Mouse (Mus musculus): Measurements from ENCODE around the gene Gm21992. TPM values are rescaled to one million over a fixed set of nuclear protein-coding genes. Genes with fewer than 3 reads are reported as not detected.
"Not testable (repeated sequence)": the region's sequence is repeated elsewhere in the genome, so short reads cannot be mapped to it uniquely, and the experiment has no call there.

Gene Gm21992
- polyA plus RNA-seq, 1 experiment from 2014 or later, result 17.1 TPM

DNA sequence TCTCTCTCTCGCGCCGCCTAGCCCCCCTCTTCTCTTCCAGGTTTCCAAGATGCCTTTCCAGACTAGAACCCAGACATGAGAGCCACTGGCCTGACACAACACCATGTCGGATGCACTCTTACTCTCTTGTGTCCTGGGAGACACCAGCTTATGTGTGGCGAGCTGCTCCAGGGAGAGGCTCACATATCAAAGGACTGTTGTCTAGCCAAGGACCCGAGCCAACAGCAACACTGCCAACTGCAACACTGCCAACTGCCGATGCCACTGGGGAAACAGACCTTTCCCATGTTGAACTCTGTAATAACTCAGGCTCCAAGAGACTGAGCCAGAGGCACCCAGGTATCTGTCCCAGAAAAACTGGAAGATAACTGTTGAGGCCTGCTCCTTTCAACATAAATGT, 17.7 kb upstream of the Gm21992 start:
- H3K36me3 ChIP-seq (ENCODE audit: control insufficient read depth, insufficient read depth, low read length), result peaks cover 51% of the 10 kb centered on the region
- H3K9ac ChIP-seq (ENCODE audit: low read depth, low read length), result no peak overlapping the region
- no peaks in the 10 kb centered on the region for H3K9me3 ChIP-seq (ENCODE audit: control insufficient read depth, low read length)
- no peaks in the 10 kb centered on the region for H3K4me1 ChIP-seq (ENCODE audit: control insufficient read depth, insufficient read depth, low read length)
- H3K4me2 ChIP-seq (ENCODE audit: low read depth, low read length), result no peak overlapping the region
- no peak overlapping the region for H3K27ac ChIP-seq (replicated peaks; ENCODE audit: low read depth, low read length)
- 58% methylated on average over 7 of the region's 7 CpGs for WGBS
- DNase-seq (ENCODE audit: low spot score) (peak; percentile 29), ATAC-seq (ENCODE audit: low read depth) (peak; percentile 55; the same call in 1 of the 2 replicates)
- H3K4me3 ChIP-seq (ENCODE audit: low read depth, low read length), result no peak overlapping the region
- no peaks in the 10 kb centered on the region for H3K27me3 ChIP-seq (replicated peaks; ENCODE audit: control insufficient read depth, insufficient read depth, low read length)

- no peak overlapping the region for H3K4me3 ChIP-seq (ENCODE audit: low read depth, low read length)
- H3K27me3 ChIP-seq (replicated peaks; ENCODE audit: control insufficient read depth, insufficient read depth, low read length), result no peaks in the 10 kb centered on the region
- H3K27ac ChIP-seq (replicated peaks; ENCODE audit: low read depth, low read length), result no peak overlapping the region
- H3K9ac ChIP-seq (ENCODE audit: low read depth, low read length), result no peak overlapping the region
- peaks cover 51% of the 10 kb centered on the region for H3K36me3 ChIP-seq (ENCODE audit: control insufficient read depth, insufficient read depth, low read length)
- 51% methylated on average over 16 of the region's 16 CpGs for WGBS
- no peaks in the 10 kb centered on the region for H3K4me1 ChIP-seq (ENCODE audit: control insufficient read depth, insufficient read depth, low read length)
- ATAC-seq (ENCODE audit: low read depth) (peak; percentile 47), DNase-seq (ENCODE audit: low spot score) (peak; percentile 57)
- no peaks in the 10 kb centered on the region for H3K9me3 ChIP-seq (ENCODE audit: control insufficient read depth, low read length)
- no peak overlapping the region for H3K4me2 ChIP-seq (ENCODE audit: low read depth, low read length)
Measured at GRCm38 (mm10) chr19:4828444-4829114, 17.2 kb upstream of the Gm21992 start.

DNA sequence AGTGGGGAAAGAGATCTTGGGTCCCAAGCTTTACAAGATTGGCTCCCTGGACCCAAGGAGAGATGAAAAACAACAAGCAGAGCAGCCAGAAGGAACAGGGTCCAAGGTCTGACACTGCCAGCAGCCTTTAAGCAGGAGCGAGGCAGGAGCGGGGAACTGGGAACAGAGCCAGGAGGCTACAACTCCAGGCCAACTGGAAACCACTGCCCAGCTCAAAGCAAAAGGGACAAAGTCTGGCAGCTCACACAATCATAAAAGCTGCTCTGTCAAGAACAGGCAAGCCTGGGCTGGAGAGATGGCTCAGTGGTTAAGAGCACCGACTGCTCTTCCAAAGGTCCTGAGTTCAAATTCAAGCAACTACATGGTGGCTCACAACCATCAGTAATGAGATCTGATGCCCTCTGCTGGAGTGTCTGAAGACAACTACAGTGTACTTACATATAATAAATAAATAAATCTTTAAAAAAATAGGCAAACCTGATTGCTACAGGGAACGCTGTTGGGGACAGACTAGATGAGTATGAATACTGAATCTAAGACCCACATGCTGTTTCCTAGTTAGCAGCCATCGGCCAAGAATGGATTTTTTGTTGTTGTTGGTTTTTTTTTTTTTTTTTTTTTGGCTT, 9.4 kb upstream of the Gm21992 start:
- 66% methylated on average over 5 of the region's 5 CpGs for WGBS
- H3K27me3 ChIP-seq (replicated peaks; ENCODE audit: control insufficient read depth, insufficient read depth, low read length), result no peaks in the 10 kb centered on the region
- no peak overlapping the region for H3K4me2 ChIP-seq (ENCODE audit: low read depth, low read length)
- no peak overlapping the region for H3K4me3 ChIP-seq (ENCODE audit: low read depth, low read length)
- H3K27ac ChIP-seq (replicated peaks; ENCODE audit: low read depth, low read length), result no peak overlapping the region
- H3K4me1 ChIP-seq (ENCODE audit: control insufficient read depth, insufficient read depth, low read length), result no peaks in the 10 kb centered on the region
- ATAC-seq (ENCODE audit: low read depth), result no peak
- H3K36me3 ChIP-seq (ENCODE audit: control insufficient read depth, insufficient read depth, low read length), result peaks cover 16% of the 10 kb centered on the region; the same call in 1 of the 2 replicates
- DNase-seq (ENCODE audit: low spot score), result no peak
- no peak overlapping the region for H3K9ac ChIP-seq (ENCODE audit: low read depth, low read length)
- H3K9me3 ChIP-seq (ENCODE audit: control insufficient read depth, low read length), result no peaks in the 10 kb centered on the region

DNA sequence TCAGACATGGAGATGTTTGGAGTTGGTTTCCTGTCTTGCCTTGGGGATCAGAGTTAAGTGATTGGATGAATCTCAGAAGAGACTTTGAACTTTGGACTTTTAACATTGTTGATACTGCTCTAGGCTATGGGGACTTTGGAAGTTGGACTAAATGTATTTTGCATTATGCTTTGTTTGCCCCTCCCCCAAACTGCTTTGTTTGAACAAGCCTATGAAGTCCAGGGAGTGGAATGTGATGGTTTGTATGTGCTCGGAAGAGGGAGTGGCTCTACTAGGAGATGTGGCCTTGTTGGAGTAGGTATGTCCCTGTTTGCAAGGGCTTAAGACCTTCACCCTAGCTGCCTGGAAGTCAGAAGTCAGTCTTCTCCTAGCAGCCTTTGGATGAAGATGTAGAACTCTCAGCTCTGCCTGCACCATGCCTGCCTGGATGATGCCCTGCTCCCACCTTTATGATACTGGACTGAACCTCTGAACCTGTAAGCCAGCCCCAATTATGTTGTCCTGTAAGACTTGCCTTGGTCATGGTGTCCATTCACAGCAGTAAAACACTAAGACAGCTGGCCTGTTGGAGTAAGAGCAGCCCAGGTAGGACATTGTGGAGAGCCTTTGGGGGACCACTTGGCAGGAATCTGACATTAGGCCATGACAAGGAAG, 5.9 kb upstream of the Gm21992 start:
- H3K4me2 ChIP-seq (ENCODE audit: low read depth, low read length), result no peak overlapping the region
- no peak for ATAC-seq (ENCODE audit: low read depth)
- DNase-seq (ENCODE audit: low spot score), result no peak
- H3K9me3 ChIP-seq (ENCODE audit: control insufficient read depth, low read length), result no peaks in the 10 kb centered on the region
- no peak overlapping the region for H3K4me3 ChIP-seq (ENCODE audit: low read depth, low read length)
- no peak overlapping the region for H3K9ac ChIP-seq (ENCODE audit: low read depth, low read length)
- no peaks in the 10 kb centered on the region for H3K36me3 ChIP-seq (ENCODE audit: control insufficient read depth, insufficient read depth, low read length)
- no peaks in the 10 kb centered on the region for H3K4me1 ChIP-seq (ENCODE audit: control insufficient read depth, insufficient read depth, low read length)
- WGBS, result 75% methylated on average over 1 of the region's 1 CpGs
- H3K27me3 ChIP-seq (replicated peaks; ENCODE audit: control insufficient read depth, insufficient read depth, low read length), result no peaks in the 10 kb centered on the region
- H3K27ac ChIP-seq (replicated peaks; ENCODE audit: low read depth, low read length), result no peak overlapping the region

GRCm38 (mm10) chr19:4813015-4813414, 1.6 kb upstream of the Gm21992 start:
- Histone ChIP-seq H3K9ac (ENCODE audit: low read depth, low read length) (no peak overlapping the region), H3K27me3 (replicated peaks; ENCODE audit: control insufficient read depth, insufficient read depth, low read length) (no peaks in the 10 kb centered on the region), H3K36me3 (ENCODE audit: control insufficient read depth, insufficient read depth, low read length) (no peaks in the 10 kb centered on the region), H3K4me2 (ENCODE audit: low read depth, low read length) (no peak overlapping the region), H3K4me3 (ENCODE audit: low read depth, low read length) (no peak overlapping the region), H3K9me3 (ENCODE audit: control insufficient read depth, low read length) (no peaks in the 10 kb centered on the region), H3K4me1 (ENCODE audit: control insufficient read depth, insufficient read depth, low read length) (peaks cover 14% of the 10 kb centered on the region), H3K27ac (replicated peaks; ENCODE audit: low read depth, low read length) (no peak overlapping the region)
- no peak for ATAC-seq (ENCODE audit: low read depth)
- DNase-seq (ENCODE audit: low spot score), result no peak
- WGBS, result 77% methylated on average over 5 of the region's 6 CpGs

- H3K4me1 ChIP-seq (ENCODE audit: control insufficient read depth, insufficient read depth, low read length), result peaks cover 17% of the 10 kb centered on the region
- not testable (repeated sequence) for H3K9me3 ChIP-seq (ENCODE audit: control insufficient read depth, low read length); H3K36me3 ChIP-seq (ENCODE audit: control insufficient read depth, insufficient read depth, low read length); DNase-seq (ENCODE audit: low spot score); ATAC-seq (ENCODE audit: low read depth); H3K27me3 ChIP-seq (replicated peaks; ENCODE audit: control insufficient read depth, insufficient read depth, low read length)
- H3K9ac ChIP-seq (ENCODE audit: low read depth, low read length), result peak overlapping the region; percentile 74
- H3K27ac ChIP-seq (replicated peaks; ENCODE audit: low read depth, low read length), result peak overlapping the region; percentile 94
- 77% methylated on average over 8 of the region's 8 CpGs for WGBS
- H3K4me3 ChIP-seq (ENCODE audit: low read depth, low read length), result peak overlapping the region; percentile 75
- peak overlapping the region; percentile 60 for H3K4me2 ChIP-seq (ENCODE audit: low read depth, low read length)
Measured at GRCm38 (mm10) chr19:4812334-4812949, 1.0 kb upstream of the Gm21992 start.

GRCm38 (mm10) chr19:4811909-4812242, 464 bp upstream of the Gm21992 start:
- WGBS, result 4% methylated on average over 12 of the region's 12 CpGs
- peak; percentile 61 for ATAC-seq (ENCODE audit: low read depth)

GRCm38 (mm10) chr19:4810746-4811062, 708 bp downstream of the Gm21992 start:
- WGBS, result under 1% methylated on average over 14 of the region's 17 CpGs
- Histone ChIP-seq H3K9ac (ENCODE audit: low read depth, low read length) (peak overlapping the region; percentile 72), H3K4me1 (ENCODE audit: control insufficient read depth, insufficient read depth, low read length) (peaks cover 17% of the 10 kb centered on the region), H3K27me3 (replicated peaks; ENCODE audit: control insufficient read depth, insufficient read depth, low read length) (no peaks in the 10 kb centered on the region), H3K27ac (replicated peaks; ENCODE audit: low read depth, low read length) (peak overlapping the region; percentile 94; the same call in 1 of the 2 replicates), H3K9me3 (ENCODE audit: control insufficient read depth, low read length) (no peaks in the 10 kb centered on the region), H3K4me2 (ENCODE audit: low read depth, low read length) (peak overlapping the region; percentile 76), H3K36me3 (ENCODE audit: control insufficient read depth, insufficient read depth, low read length) (no peaks in the 10 kb centered on the region), H3K4me3 (ENCODE audit: low read depth, low read length) (peak overlapping the region; percentile 75)
- ATAC-seq (ENCODE audit: low read depth) (no peak), DNase-seq (ENCODE audit: low spot score) (no peak)

More at GRCm38 (mm10) chr19:4811909-4812242, 464 bp upstream of the Gm21992 start:
- Histone ChIP-seq H3K4me3 (ENCODE audit: low read depth, low read length) (peak overlapping the region; percentile 75), H3K27ac (replicated peaks; ENCODE audit: low read depth, low read length) (peak overlapping the region; percentile 94), H3K9ac (ENCODE audit: low read depth, low read length) (peak overlapping the region; percentile 74), H3K36me3 (ENCODE audit: control insufficient read depth, insufficient read depth, low read length) (no peaks in the 10 kb centered on the region), H3K4me2 (ENCODE audit: low read depth, low read length) (peak overlapping the region; percentile 60), H3K27me3 (replicated peaks; ENCODE audit: control insufficient read depth, insufficient read depth, low read length) (no peaks in the 10 kb centered on the region), H3K4me1 (ENCODE audit: control insufficient read depth, insufficient read depth, low read length) (peaks cover 17% of the 10 kb centered on the region), H3K9me3 (ENCODE audit: control insufficient read depth, low read length) (no peaks in the 10 kb centered on the region)
- DNase-seq (ENCODE audit: low spot score), result no peak

All from embryonic facial prominence, embryonic 14.5 days (tissue).